Mouse (Mus musculus): ENCODE results near the gene Pnmt.

DNA sequence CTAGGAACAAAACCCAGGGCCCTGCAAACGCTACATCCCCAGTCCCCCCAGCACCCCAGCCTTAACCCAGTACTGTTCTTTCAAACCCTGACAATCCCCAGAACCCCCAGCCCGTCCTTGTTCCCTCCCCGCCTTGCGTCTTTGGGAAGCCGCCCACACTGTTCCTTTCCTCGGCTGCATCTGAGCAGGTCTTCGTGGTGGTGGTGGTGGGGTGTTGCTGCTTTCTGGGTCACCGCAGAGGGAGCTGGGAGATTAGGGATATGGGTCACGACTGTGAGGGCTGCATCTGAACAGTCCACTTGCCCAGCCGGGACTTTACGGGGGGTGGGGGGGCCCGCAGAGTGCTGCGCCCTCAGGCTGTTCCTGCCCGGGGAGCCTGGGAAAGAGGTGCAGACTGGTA lies 31.8 kb upstream of the Pnmt start:
- TF ChIP-seq POLR2A (IDR thresholded peaks at IDR 0.05; ENCODE audit: borderline replicate concordance, control insufficient read depth, low read depth, low read length) (no peak), CTCF (IDR thresholded peaks at IDR 0.05; ENCODE audit: control insufficient read depth, insufficient read depth, low read length) (no peak)

Measured in bone marrow, adult 2 months (tissue).